Mouse (Mus musculus) lung, embryonic 14.5 days (tissue): ENCODE measurements around the gene Rora. TPM values are rescaled to one million over a fixed set of nuclear protein-coding genes. Genes with fewer than 3 reads are reported as not detected.

Experiments
- ATAC-seq: fragments of 200-750 bp; cut with Nextera tagmentation; 2 replicates; pipeline ENCODE4 v1.8.0; 2017; ENCODE audit warnings: mild to moderate bottlenecking, moderate TSS enrichment, moderate library complexity; ENCODE audit not compliant: insufficient read depth
- DNase-seq: peaks from one replicate; pipeline ENCODE4 v3.0.0-alpha.2; 2015
- H3K27ac ChIP-seq: fragments of 300-500 bp; sonication (generic); 2 replicates; pipeline ENCODE4 v1.5.1; 2014; ENCODE audit warnings: low read depth, mild to moderate bottlenecking, moderate library complexity
- H3K27me3 ChIP-seq: fragments of 300-500 bp; sonication (generic); 2 replicates; pipeline ENCODE4 v1.6.1; 2014; ENCODE audit warnings: low read length, control low read depth; ENCODE audit not compliant: insufficient read depth
- H3K36me3 ChIP-seq: fragments of 300-500 bp; sonication (generic); 2 replicates; pipeline ENCODE4 v1.6.1; 2014; ENCODE audit warnings: control low read depth; ENCODE audit not compliant: insufficient read depth
- H3K4me1 ChIP-seq: fragments of 300-500 bp; sonication (generic); 2 replicates; pipeline ENCODE4 v1.6.1; 2014; ENCODE audit warnings: antibody characterized with exemption, control low read depth; ENCODE audit not compliant: insufficient read depth
- H3K4me2 ChIP-seq: fragments of 300-500 bp; sonication (generic); 2 replicates; pipeline ENCODE4 v1.6.1; 2014; ENCODE audit warnings: mild to moderate bottlenecking
- H3K4me3 ChIP-seq: fragments of 300-500 bp; sonication (generic); 2 replicates; pipeline ENCODE4 v1.5.1; 2014; ENCODE audit warnings: low read depth, low read length
- H3K9ac ChIP-seq: fragments of 300-500 bp; sonication (generic); 2 replicates; pipeline ENCODE4 v1.6.1; 2014
- H3K9me3 ChIP-seq: fragments of 300-500 bp; sonication (generic); 2 replicates; pipeline ENCODE4 v1.6.1; 2016; ENCODE audit warnings: low read depth, low read length, control low read depth
- CTCF ChIP-seq: IDR thresholded peaks from 2 replicates; pipeline ENCODE4 v1.5.1; 2016; ENCODE audit warnings: antibody characterized with exemption, low read depth
- WGBS: fragments of 180-500 bp; shearing (Covaris S2); extraction: QIAGEN DNeasy Blood & Tissue Kit; methylation state at CpG from one replicate; pipeline ENCODE4 v1.1.7; 2014; 5-methylcytosine and 5-hydroxymethylcytosine counted together
- polyA plus RNA-seq: library from polyadenylated mRNA; unstranded; fragments of >200 nt; fragmentation: Nextera tagmentation; extraction: Ambion mirVana; gene quantifications from 2 replicates; pipeline ENCODE4 v1.2.1, GENCODE M21; 2014

Rora gene
- polyA plus RNA-seq, 1 experiment from 2014 or later = 5.9 TPM

DNA sequence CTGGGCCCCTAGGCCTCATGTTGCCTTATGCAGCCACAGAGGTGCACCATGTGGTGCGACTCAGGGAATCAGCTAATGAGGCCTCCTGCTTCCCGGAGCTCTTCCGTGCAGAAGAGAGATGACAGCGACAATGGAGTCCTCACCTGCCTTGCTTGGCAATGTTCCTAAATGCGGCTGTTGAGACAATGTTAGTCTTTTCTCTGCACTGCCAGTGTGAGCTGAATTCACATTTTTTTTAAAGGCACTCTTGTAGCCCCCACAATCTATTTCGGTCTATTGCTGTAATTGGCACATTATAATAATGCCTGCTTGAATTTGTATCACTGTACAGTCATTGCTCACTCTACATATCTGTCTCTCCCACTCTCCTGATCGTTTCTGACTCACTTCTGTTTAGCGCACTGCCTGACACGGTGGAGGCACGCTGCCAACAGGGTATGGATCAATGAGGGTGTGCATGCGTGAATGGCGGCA lies 269.6 kb downstream of the Rora start:
- H3K9me3 ChIP-seq = no peaks in the 10 kb centered on the region
- H3K4me2 ChIP-seq = no peak overlapping the region
- H3K4me1 ChIP-seq = no peaks in the 10 kb centered on the region
- WGBS = 80% methylated on average over 12 of the region's 12 CpGs
- DNase-seq (no peak), ATAC-seq (no peak)
- H3K27me3 ChIP-seq = no peaks in the 10 kb centered on the region
- H3K4me3 ChIP-seq = no peak overlapping the region
- H3K27ac ChIP-seq = no peak overlapping the region
- H3K36me3 ChIP-seq = no peaks in the 10 kb centered on the region
- TF ChIP-seq CTCF = no peak
- no peak overlapping the region for H3K9ac ChIP-seq

DNA sequence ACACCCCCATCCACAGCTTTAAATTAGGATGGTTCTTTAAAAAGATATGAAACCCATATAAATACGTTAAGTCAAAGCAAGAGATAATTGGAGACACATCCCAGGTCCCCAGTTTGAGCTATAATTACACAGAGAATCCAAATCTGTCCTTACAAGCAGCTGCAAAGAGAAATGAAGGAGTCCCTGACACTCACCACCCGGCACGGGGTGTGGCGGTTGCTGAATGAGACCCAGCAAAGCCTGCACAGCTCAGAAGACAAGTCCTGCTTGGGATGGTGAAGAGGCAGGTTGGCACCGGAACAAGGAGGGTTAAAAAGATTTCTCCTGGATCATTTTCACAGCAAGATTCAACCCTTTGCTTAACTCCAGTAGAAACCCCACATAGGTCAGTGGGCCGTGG lies 272.8 kb downstream of the Rora start:
- no peak for ATAC-seq

DNA sequence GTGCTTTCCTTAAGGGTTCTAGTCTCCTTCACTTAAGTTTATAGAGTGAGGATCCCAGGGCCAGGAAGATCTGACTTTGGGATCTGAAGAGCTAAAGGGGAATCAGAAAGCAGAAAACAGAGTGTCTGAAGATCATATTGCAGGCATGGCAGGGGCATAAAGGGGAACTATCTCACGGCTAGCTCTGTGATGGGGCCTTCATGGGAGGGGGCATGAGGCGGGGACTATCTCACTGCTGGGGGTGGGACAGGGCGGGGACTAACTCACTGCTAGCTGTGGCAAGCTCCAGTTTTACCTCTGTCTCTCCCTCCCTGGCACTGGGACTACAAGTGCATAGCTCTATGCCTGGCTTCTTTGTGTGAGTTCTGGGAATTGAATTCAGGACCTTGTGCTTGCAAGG lies 279.6 kb downstream of the Rora start:
- Histone ChIP-seq H3K27ac (no peak overlapping the region), H3K9ac (no peak overlapping the region), H3K4me1 (no peaks in the 10 kb centered on the region), H3K27me3 (no peaks in the 10 kb centered on the region), H3K4me3 (no peak overlapping the region), H3K36me3 (no peaks in the 10 kb centered on the region), H3K4me2 (no peak overlapping the region), H3K9me3 (no peaks in the 10 kb centered on the region)
- TF ChIP-seq CTCF = no peak
- WGBS = 55% methylated on average over 3 of the region's 3 CpGs
- DNase-seq (no peak), ATAC-seq (no peak)

More for the DNA sequence above, 272.8 kb downstream of the Rora start:
- DNase-seq = no peak
- Histone ChIP-seq H3K4me2 (no peak overlapping the region), H3K4me3 (no peak overlapping the region), H3K27ac (no peak overlapping the region), H3K27me3 (no peaks in the 10 kb centered on the region), H3K9me3 (no peaks in the 10 kb centered on the region), H3K9ac (no peak overlapping the region), H3K4me1 (no peaks in the 10 kb centered on the region), H3K36me3 (no peaks in the 10 kb centered on the region)
- no peak for TF ChIP-seq CTCF
- WGBS = 89% methylated on average over 6 of the region's 6 CpGs

DNA sequence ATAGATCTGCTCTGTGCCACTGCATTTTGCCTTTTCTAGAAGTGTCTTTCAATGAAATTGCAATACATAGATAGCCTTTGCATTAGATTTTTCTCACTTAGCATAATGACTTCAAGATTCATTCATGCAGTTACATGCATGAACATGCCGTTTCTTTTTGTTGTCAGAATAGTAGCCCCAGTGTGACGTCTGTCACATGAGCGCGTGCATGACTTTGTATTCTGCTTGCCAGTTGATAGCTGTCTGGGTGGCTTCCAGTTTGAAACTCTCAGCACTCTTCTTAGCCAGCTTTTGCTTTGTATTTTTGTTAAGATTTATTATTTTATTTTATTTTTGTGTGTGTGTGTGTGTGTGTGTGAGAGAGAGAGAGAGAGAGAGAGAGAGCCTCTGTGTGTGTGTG lies 280.7 kb downstream of the Rora start:
- DNase-seq (no peak), ATAC-seq (no peak)
- no peaks in the 10 kb centered on the region for H3K9me3 ChIP-seq
- H3K27me3 ChIP-seq = no peaks in the 10 kb centered on the region
- TF ChIP-seq CTCF = no peak
- H3K4me2 ChIP-seq = no peak overlapping the region
- no peak overlapping the region for H3K9ac ChIP-seq
- H3K4me1 ChIP-seq = no peaks in the 10 kb centered on the region
- no peaks in the 10 kb centered on the region for H3K36me3 ChIP-seq
- H3K27ac ChIP-seq = no peak overlapping the region
- WGBS = 79% methylated on average over 4 of the region's 4 CpGs
- H3K4me3 ChIP-seq = no peak overlapping the region

DNA sequence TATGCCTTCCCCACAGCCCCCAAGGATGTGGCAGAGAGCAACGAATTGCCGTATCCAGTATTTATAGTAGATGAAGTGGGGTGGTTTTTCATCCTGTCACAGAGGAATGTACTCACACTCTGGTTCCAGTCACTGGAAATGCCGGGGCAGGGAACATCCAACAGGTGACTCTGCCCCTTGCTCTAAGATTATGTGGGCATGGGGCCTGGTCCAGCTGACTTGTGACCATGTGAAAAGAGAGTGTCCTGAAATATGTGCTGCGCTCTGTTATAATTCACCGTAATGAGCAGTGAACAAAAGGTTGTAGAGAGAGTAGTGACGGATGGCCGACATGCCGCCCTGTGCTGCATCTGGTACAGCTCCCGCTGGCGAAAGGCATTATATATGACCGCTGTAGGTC lies 282.0 kb downstream of the Rora start:
- ATAC-seq = no peak
- TF ChIP-seq CTCF = no peak
- WGBS = 58% methylated on average over 11 of the region's 11 CpGs
- Histone ChIP-seq H3K27ac (no peak overlapping the region), H3K9ac (no peak overlapping the region), H3K4me2 (no peak overlapping the region), H3K36me3 (no peaks in the 10 kb centered on the region), H3K9me3 (no peaks in the 10 kb centered on the region), H3K4me1 (no peaks in the 10 kb centered on the region), H3K27me3 (no peaks in the 10 kb centered on the region), H3K4me3 (no peak overlapping the region)
- no peak for DNase-seq

DNA sequence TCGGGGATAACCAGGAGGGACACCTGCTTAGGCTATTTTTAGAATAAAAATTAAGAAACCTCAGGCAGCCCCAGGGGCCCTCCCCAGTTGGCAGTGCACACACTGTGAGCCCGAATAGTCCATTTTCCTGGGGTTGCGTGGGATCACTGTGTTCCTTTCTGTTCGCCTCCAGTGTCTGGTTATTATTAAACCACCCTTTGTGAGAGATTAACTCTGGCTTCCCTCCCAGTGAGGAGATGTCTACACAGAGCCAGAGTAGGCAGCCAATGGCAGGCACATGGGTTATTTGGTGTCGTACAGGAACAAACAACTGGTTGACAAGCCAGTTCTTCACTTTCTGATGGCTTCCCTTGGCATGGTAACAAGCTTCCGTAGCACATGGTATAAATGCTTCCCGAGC lies 287.5 kb downstream of the Rora start:
- H3K36me3 ChIP-seq = no peaks in the 10 kb centered on the region
- H3K4me2 ChIP-seq = no peak overlapping the region
- no peak for TF ChIP-seq CTCF
- ATAC-seq = no peak
- DNase-seq = no peak
- H3K27me3 ChIP-seq = no peaks in the 10 kb centered on the region
- WGBS = 83% methylated on average over 7 of the region's 7 CpGs
- H3K9ac ChIP-seq = no peak overlapping the region
- no peaks in the 10 kb centered on the region for H3K9me3 ChIP-seq
- no peak overlapping the region for H3K4me3 ChIP-seq
- H3K4me1 ChIP-seq = no peaks in the 10 kb centered on the region
- no peak overlapping the region for H3K27ac ChIP-seq

DNA sequence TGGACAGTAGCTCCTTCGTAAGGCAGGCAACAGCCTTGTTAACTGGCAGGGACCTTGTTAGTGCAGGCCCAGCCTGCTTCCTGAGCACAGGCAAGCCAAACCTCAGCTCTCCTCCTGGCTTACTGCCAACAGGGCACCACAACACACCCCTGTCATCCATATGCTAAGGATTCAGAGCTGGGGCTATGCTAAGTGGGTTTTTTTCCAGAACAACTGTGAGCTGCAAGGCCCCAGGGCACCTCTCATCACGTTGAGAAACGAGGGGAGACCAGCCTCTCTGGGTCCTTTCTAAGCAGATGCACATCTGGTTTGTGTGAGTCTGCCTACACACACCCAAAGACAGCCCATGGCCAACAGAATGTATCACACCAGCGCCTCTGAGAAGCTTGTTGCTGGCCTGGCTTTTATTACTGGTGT lies 289.0 kb downstream of the Rora start:
- peak; percentile 24 for DNase-seq

DNA sequence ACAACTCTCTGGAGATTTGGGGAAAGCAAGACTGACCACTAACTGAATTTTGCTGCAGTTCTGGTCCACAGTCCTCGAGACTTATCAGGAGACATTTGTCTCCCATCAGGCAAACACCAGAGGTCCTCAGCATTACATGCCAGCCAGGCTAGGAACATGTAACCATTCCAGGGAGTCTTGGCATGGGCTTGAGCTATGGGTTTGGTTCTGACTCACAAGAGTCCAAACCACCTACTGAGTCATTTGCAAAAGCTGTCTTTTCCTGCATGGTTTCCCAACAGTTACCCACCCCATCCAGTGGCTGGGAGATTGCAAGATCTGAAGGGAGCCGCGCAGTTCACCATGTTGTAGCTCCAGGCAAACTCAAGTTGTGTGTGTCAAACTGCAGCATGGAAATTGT lies 290.4 kb downstream of the Rora start:
- TF ChIP-seq CTCF = no peak
- ATAC-seq = no peak
- no peak overlapping the region for H3K4me3 ChIP-seq

More for the DNA sequence above, 289.0 kb downstream of the Rora start:
- no peak for TF ChIP-seq CTCF
- H3K9me3 ChIP-seq = no peaks in the 10 kb centered on the region
- H3K9ac ChIP-seq = no peak overlapping the region
- ATAC-seq = no peak
- WGBS = 68% methylated on average over 4 of the region's 4 CpGs
- no peaks in the 10 kb centered on the region for H3K36me3 ChIP-seq
- H3K4me3 ChIP-seq = no peak overlapping the region
- no peak overlapping the region for H3K27ac ChIP-seq
- no peaks in the 10 kb centered on the region for H3K27me3 ChIP-seq
- no peak overlapping the region for H3K4me2 ChIP-seq
- no peaks in the 10 kb centered on the region for H3K4me1 ChIP-seq

More for the DNA sequence above, 290.4 kb downstream of the Rora start:
- H3K27ac ChIP-seq = no peak overlapping the region
- H3K4me2 ChIP-seq = no peak overlapping the region
- no peaks in the 10 kb centered on the region for H3K36me3 ChIP-seq
- WGBS = 92% methylated on average over 3 of the region's 3 CpGs
- no peak for DNase-seq
- H3K4me1 ChIP-seq = no peaks in the 10 kb centered on the region
- no peak overlapping the region for H3K9ac ChIP-seq
- no peaks in the 10 kb centered on the region for H3K9me3 ChIP-seq
- H3K27me3 ChIP-seq = no peaks in the 10 kb centered on the region
